Mouse (Mus musculus) embryonic stem cell, embryonic (primary cell): ENCODE data around the gene Tmem117.

ENCODE experiments used
- CTCF ChIA-PET, 4 experiments: fragments of 300-600 bp in 2 of 4; fragments of 350-600 bp in 2 of 4; sonication (Branson Sonifier 250); formaldehyde crosslinking; loops; one replicate each; lab custom pipeline; 2022; ENCODE audit warnings: inconsistent platforms in 2 of 4; lab: Charles Lee
- POLR2A ChIA-PET, 4 experiments: fragments of 300-600 bp in 2 of 4; fragments of 350-600 bp in 2 of 4; sonication (Branson Sonifier 250); formaldehyde crosslinking; loops; one replicate each; lab custom pipeline; 2022; ENCODE audit warnings: antibody characterized with exemption in 4 of 4, inconsistent platforms in 1 of 4; lab: Charles Lee

The Tmem117 gene

GRCm38 (mm10) chr15:94904672-94905407 is 275.8 kb downstream of the Tmem117 start:
- ChIA-PET POLR2A (no interaction called here), CTCF (no interaction called here)

- ChIA-PET CTCF (no interaction called here), POLR2A (no interaction called here)
These were observed 292.6 kb downstream of the Tmem117 start for GRCm38 (mm10) chr15:94921672-94922071.

DNA sequence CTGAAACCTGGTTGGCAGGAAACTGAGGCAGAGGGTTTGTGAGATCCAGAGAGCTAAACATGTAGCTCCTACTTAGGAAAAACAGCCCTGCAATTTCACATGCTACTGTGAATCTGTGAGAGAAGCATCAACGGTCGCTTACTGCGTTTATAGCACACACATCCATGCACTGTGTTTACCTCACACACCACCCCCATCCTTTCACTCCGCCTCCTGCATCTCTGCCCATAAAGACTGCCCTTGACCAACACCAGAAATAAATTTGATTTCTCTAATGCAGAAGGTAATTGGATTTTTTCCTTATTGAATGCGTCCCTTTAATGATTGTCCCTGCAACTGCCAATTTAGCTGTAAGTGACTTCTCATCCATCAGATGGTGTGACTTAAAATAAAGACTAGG is 299.0 kb downstream of the Tmem117 start:
- CTCF ChIA-PET = interaction anchor here in 1 of 4 experiments (0.5 kb wide), 1 partner anchor 254 kb away, joined by 6 read pairs; no protein-coding TSS in a partner anchor
- POLR2A ChIA-PET = no interaction called here

- ChIA-PET CTCF (no interaction called here), POLR2A (interaction anchor here in 1 of 4 experiments (0.6 kb wide), 1 partner anchor 26 kb away, joined by 7 read pairs; no protein-coding TSS in a partner anchor)
These were observed 301.7 kb downstream of the Tmem117 start for GRCm38 (mm10) chr15:94930743-94931142.

GRCm38 (mm10) chr15:94933044-94933443 is 304.0 kb downstream of the Tmem117 start:
- POLR2A ChIA-PET = no interaction called here
- CTCF ChIA-PET = no interaction called here

DNA sequence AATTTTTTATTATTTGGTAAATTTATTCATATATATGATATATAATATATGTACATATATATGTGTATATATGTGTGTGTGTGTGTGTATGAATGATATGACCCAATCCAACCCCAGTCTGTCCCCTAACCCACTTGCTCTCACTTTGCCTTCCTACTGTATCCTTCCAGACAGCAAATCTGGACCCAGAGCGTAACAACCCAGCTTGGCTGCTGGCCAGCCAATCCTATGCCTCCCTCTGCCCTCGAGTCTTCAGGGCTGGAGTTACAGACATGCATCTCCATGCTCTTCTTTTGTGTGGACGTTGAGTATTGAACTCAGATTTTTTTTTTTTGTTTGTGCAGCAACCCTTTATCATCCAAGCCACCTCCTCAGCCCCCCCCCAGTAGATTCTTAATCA is 304.4 kb downstream of the Tmem117 start:
- CTCF ChIA-PET = no interaction called here
- POLR2A ChIA-PET = no interaction called here

GRCm38 (mm10) chr15:94941954-94942353 is 312.9 kb downstream of the Tmem117 start:
- POLR2A ChIA-PET = no interaction called here
- CTCF ChIA-PET = no interaction called here

GRCm38 (mm10) chr15:94942465-94942864 is 313.4 kb downstream of the Tmem117 start:
- CTCF ChIA-PET = no interaction called here
- POLR2A ChIA-PET = no interaction called here

DNA sequence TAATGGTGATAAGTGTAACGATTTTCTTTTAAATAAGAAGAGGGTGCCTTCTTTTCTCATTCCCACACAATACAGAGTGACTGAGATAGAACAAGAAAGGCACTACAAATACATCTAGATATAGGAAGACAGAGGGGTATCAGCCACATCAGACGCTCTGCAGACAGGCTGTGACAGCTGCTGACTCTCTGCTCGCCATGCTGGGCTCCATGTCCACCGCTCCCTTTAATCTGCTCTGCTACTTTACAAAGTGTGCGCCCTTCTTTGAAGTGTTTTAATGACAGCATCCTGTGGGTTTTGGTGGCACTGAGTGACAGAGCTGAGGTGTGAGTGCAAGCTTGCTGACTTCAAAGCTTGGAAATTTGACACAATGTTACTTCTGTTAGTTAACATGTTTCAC is 314.9 kb downstream of the Tmem117 start:
- POLR2A ChIA-PET = no interaction called here

GRCm38 (mm10) chr15:94951382-94952048 is 322.5 kb downstream of the Tmem117 start:
- ChIA-PET POLR2A (no interaction called here), CTCF (no interaction called here)

More for the DNA sequence above, 314.9 kb downstream of the Tmem117 start:
- CTCF ChIA-PET = no interaction called here

DNA sequence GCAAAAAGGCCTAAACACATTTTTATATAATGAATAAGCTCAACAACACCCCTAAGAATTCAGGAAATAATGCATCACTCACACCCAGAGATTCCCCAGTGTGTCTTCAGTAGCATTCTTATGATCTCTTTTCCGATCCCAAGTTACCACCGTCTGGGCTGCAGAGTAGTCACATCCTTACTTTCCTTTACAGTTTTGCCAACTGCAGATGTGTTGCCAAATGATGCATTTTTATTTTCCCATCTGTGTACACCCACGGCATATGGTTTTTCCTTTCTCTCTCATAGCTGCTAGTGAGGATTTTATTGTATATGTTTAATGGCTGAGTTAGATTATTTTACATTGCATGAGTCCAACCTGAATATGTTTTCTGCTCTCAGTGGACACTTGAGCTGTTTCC is 327.7 kb downstream of the Tmem117 start:
- CTCF ChIA-PET = no interaction called here

DNA sequence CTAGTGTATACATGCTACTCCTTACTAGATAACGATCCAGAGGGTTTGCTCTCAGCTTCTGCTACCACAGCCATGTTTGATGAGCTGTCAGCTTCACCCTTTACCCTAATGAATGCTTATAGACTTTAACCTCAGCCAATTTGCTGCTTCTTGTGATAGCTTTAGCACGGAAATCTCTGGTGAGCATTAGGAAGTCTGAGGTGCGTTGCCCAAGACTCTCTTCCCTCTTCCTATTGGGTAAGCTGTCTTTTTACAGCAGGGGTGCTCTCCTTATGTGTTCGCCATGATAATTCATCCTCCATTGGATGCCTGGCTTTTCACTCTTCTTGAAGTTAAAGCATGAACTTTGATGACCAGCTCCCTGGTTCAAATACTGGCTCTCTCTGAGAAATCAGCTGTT is 328.2 kb downstream of the Tmem117 start:
- ChIA-PET CTCF (no interaction called here), POLR2A (no interaction called here)

More for the DNA sequence above, 327.7 kb downstream of the Tmem117 start:
- POLR2A ChIA-PET = interaction anchor here in 1 of 4 experiments (0.7 kb wide), 1 partner anchor 26 kb away, joined by 7 read pairs; no protein-coding TSS in a partner anchor

DNA sequence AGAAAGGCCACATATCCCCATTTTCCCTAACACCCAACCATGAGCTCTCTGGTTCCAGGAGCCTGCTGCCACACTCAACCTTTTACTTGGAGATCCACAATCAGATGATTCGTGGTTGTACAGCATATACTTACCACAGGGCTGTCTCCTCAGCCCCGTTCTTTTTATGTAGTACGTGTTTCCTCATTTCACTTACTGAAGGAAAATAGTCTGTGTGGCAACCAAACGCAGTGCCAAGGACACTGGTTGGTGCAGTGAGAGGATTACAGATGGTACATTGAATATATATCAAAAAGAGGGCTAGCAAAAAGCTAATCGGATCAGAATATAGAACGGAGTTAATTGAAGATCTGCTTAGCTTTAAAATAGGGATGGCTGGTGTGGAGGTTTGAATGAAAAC is 338.0 kb downstream of the Tmem117 start:
- ChIA-PET CTCF (no interaction called here), POLR2A (no interaction called here)

DNA sequence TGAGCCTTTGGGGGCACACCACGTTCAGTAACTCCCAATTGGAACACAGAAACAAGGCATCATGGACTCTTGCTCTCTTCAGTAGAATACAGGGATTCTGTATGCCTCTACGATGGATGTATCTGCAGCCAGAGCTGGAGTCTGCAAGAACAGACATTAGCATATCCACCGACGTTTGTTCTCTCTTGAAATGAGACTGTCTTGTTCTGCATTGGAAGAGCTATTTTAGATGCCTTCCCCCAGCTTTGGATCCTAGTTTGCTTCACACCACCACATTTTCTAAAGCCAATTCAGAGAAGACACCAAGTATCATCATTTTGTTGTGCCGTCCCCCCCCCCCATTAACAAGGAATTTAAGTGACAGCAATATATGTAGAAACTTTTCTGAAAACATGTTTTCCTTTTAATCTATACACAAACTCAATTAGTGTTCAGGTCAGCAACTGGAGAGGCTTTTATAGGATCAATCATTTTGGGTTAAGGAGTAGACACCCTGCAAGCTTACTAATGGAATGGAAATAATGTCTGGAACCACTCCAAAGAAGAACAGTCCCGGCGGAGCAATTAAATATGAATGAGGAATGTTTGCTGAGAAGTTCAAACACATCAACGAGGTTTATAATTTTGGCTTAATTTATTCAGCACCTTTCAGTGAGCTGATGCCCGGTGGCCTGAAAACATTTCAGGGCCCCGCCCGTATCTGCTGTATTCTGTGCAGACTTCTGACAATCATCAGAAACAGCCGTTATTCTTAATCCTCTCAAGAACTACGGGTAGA is 339.6 kb downstream of the Tmem117 start:
- POLR2A ChIA-PET = no interaction called here
- CTCF ChIA-PET = interaction anchor here in 2 of 4 experiments (0.6 kb wide), 2 partner anchors 576 to 755 kb away, joined by 3 to 8 read pairs; no protein-coding TSS in a partner anchor

GRCm38 (mm10) chr15:94981798-94982197 is 352.8 kb downstream of the Tmem117 start:
- POLR2A ChIA-PET = no interaction called here
- CTCF ChIA-PET = no interaction called here

GRCm38 (mm10) chr15:94995352-94995751 is 366.3 kb downstream of the Tmem117 start:
- POLR2A ChIA-PET = interaction anchor here in 1 of 4 experiments (0.7 kb wide), 1 partner anchor 284 kb away, joined by 5 read pairs; no protein-coding TSS in a partner anchor
- CTCF ChIA-PET = no interaction called here

DNA sequence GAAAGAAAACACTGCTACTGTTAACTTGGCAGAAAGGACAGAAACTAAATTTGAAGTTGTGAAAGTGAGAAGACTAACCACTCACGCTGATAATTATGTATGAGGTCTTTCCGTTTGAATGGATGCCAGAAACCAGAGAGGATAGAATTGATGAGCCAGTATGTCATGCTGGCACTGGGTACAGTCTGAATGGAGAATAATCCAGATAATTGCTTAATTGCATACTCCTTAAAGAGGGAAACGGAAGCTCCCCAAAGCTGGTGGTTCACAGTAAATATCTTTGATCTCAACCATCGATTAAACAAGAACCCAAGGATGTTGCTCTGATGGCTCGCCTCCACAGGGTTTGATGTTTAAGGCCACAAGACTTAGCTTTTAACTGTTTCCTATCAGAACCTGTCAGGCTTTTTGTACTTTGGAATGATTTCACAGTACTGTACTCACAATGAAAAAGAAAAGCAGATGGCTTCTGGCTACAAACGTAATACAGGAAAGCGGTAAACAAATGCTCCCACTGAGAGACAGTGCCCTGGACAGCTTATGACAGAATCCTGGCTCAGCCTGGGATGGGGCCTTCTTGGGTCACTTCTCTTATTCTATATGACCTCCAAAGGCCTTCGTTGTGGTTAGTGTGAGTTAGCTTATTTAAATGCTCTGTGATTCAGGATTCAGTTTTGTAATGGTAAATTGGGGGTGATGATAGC is 376.2 kb downstream of the Tmem117 start:
- CTCF ChIA-PET = no interaction called here
- POLR2A ChIA-PET = interaction anchor here in 1 of 4 experiments (0.6 kb wide), 1 partner anchor 124 kb away, joined by 9 read pairs; no protein-coding TSS in a partner anchor

DNA sequence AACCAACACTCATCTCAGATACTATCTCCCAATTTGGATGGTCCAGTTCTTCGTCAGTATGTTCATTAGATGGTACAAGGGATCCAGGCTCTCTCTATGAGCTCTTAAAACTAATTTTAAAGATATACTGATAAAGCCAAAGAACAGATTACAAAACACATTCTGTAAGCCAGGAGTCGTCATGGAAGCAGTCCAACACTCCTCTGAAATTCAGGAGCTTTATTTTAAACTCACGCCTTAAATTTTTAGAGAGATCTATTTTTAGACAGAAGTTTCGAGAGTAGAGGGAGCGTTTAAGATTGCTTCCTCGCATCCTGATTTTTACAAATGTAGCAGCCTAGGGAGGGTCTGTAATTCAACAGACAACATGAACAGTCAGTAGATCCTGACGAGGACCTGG is 393.2 kb downstream of the Tmem117 start:
- POLR2A ChIA-PET = no interaction called here

GRCm38 (mm10) chr15:95024401-95024800 is 395.4 kb downstream of the Tmem117 start:
- ChIA-PET POLR2A (no interaction called here), CTCF (no interaction called here)

More for the DNA sequence above, 393.2 kb downstream of the Tmem117 start:
- CTCF ChIA-PET = no interaction called here
